Mouse (Mus musculus) layer of hippocampus, postnatal 14 days (tissue): ENCODE measurements around the gene 9530003J23Rik. TPM values are rescaled to one million over a fixed set of nuclear protein-coding genes. Genes with fewer than 3 reads are reported as not detected.

Experiments used
- DNase-seq, 2 experiments: peaks; one replicate each; pipeline ENCODE4 v3.0.0; 2021 to 2022; ENCODE audit warnings: low spot score in 2 of 2, mixed read lengths in 1 of 2
- total RNA-seq, 2 experiments: library from RNA; stranded (reverse); gene quantifications; 2 replicates each; pipeline ENCODE4 v1.2.3; 2021

The 9530003J23Rik gene
- total RNA-seq, 2 experiments from 2014 or later = not detected

DNA sequence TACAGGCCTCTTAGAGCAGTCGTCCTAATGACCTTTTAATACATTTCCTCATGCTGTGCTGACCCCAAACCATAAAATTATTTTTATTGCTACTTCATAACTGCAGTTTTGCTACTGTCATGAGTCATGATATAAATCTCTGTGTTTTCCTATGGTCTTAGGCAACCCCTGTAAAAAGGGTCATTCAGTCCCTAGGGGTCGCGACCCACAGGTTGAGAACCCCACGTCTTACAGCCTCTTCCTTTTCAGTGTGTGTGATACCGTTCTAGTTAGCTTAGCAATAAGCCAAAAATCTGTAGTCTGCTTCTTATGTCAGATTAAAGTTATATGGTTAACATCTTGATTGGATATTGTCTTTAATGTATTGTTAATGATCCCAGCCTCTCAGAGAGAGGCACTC lies 45.1 kb downstream of the 9530003J23Rik start:
- DNase-seq = no peak

DNA sequence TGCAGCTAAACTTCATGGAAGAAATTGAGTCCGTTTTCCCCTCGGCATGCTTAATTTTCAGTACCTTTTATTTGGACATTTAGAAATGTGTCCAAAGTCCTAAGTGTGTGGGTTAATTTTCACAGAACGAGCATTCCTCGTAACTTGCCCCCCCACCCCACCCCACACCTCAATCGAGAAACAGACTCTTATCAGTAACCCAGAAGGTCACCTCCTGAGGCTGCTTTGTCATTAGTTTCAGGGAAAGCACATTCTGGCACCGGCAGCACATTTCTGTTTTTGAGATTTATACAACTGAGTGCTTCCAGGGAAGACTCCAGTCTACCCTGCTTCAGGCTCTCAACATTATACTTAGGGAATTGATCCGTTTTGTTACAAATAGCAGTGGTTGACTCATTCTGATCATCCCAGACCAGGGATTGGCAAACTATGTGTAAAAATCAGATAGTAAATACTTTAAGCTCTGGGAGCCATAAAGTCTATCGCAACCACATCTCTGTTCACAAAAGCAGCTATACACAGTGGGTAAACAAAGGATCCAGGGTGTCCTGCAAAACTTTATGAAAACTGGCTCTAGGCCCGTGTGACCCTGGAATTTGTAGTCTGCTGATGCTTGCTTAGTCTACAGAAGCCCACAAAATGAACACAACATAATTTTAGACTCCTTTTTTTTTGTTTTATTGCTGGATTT lies 53.0 kb downstream of the 9530003J23Rik start:
- no peak for DNase-seq

Other genes starting within 250 kb of the 9530003J23Rik start
- gene Lrrc10, start 193.4 kb downstream of the 9530003J23Rik start, total RNA-seq = under 1 TPM in 1 of 2 experiments, not detected in 1; 0.30 TPM
- gene Cct2, start 174.9 kb downstream of the 9530003J23Rik start, total RNA-seq = 100 to 1,000 TPM; 203 to 205 TPM
- 10 to 100 TPM; 28.0 to 30.0 TPM for gene Frs2, start 90.2 kb downstream of the 9530003J23Rik start, total RNA-seq
- gene Yeats4, start 14.2 kb downstream of the 9530003J23Rik start, total RNA-seq = 10 to 100 TPM; 44.1 to 46.6 TPM
- gene Lyz2, start 43.6 kb upstream of the 9530003J23Rik start, total RNA-seq = 1 to 10 TPM; 7.3 to 7.9 TPM
- gene Lyz1, start 54.2 kb upstream of the 9530003J23Rik start, total RNA-seq = under 1 TPM; 0.72 to 0.88 TPM
- gene Cpsf6, start 141.3 kb upstream of the 9530003J23Rik start, total RNA-seq = 100 to 1,000 TPM; 107 to 114 TPM